Mouse (Mus musculus): ENCODE data around the gene Fbxo46.

The Fbxo46 gene

DNA sequence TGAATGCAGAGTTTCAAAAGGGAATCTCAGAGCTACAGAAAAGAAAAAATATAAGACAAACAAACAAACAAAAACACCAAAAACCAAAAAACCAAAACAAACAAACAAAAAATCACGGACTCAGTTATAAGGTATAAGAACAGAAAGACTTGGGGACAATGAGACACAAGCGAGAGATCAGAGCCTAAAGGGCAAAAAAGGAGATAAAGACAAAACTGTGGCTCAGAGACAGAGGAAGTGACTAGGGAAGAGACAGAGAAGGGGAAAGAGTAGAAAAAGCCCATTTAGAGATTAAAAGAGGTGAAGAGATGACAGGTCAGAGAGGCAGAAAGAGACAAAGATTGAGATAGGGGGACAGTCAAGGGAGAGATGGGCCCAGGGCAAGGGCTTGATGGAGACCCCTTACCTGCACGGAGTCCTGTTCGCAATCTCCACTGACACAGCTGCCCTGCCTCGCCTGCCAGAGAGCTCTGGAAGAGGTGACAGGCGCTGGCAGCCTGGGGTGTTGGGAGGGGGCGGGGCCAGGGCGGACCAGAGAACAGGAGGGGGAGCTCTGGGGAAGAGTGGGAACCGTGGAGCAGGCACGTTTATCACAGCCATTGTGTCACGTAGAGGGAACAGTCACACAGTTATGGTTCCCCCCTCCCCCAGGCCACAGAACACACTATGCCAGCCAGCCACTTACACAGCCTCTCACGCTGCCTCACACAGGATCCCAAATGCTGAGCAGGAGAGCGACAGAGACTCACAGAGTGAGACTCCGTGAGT is 46.2 kb downstream of the Fbxo46 start, which contains the start of gene Gipr:
Gene Gipr (minus strand): TSS at position 472 of the 768 bp plus-strand sequence.
- DNase-seq (ENCODE audit: low spot score in 2 of 2) = no peak

DNA sequence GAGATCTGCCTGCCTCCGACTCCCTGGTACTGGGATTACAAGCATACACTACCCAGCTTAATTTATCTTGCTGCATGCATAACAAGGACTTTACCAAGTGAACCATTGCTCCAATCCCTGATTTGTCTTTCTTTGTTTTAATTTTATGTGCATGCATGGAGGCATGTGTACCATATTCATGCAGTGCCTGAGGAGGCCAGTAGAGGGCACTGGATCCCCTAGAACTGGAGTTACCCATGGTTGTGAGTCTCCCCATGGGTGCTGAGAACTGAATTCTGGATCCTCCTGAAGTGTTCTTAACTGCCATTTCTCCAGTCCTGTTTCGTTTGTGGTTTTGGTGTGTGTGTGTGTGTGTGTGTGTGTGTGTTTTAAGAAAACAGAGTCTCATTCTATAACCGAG is 47.3 kb downstream of the Fbxo46 start:
- DNase-seq (ENCODE audit: low spot score in 2 of 2) = no peak

GRCm38 (mm10) chr7:19169506-19169905 is 49.8 kb downstream of the Fbxo46 start:
- DNase-seq (ENCODE audit: low spot score in 2 of 2) = no peak

DNA sequence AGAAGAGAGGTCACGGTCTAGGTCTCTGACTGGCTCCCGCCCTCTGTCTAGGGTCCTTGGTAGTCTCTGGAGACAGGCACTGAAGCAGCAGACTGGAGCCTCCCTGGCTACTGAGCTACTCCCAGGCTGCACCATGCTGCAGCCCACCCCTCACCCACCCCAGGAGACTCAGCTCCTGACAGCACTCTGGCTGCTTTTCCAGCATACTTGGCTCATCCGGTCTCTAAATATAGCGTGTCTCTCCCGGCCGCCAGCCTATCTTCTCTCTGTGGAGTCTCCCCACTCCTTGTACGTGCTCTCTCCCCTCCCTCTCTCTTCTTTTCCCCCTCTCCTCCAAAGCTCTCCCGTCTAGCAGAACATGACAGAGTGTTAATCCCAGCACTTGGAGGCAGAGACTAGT is 50.5 kb downstream of the Fbxo46 start:
- DNase-seq (ENCODE audit: low spot score in 2 of 2) = no peak

DNA sequence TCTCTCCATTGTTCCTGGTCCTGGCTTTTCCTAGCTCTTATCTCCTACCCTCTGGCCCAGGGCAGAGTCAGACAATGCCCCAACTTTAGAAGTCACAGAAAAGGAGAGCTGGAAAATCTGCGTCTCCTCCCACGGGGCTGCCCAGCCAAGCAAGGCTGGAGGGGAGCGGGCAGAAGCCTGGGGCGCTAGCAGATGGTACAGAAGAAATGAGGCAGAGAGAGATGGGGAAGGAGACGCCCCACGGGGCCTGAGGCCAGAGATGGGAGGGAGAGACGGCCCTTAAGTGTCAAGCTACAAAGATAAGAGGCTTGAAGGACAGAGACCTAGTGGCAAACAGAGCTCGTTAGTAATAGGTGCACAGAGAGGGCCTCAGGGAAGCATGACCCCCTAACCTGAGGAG is 52.2 kb downstream of the Fbxo46 start:
- DNase-seq (ENCODE audit: low spot score in 2 of 2) = no peak

DNA sequence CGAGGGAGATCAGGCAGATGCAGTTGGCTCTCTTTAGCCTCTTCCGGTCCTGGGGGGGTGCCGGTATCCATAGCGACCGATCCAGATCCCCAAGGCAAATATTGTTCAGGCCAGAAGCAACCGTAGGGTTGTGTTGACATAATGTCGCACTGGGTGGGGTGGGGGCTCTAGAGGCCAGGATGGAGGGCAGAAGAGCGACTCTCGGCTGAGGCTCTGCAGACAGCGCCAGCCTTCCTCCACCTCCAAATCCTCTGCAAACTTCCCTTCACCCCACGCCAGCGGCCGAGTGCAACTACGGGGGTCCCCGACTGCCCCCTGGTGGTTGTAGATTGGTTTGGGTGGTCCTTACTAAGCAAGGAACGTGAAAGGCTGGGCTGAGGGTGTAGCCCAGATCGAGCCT is 53.2 kb downstream of the Fbxo46 start:
- DNase-seq (ENCODE audit: low spot score in 2 of 2) = peak; percentile 74 to 90

GRCm38 (mm10) chr7:19175708-19176515 is 56.3 kb downstream of the Fbxo46 start, which contains the start of gene Eml2:
TSS of gene Eml2 (plus strand) at chr7:19176421.
- DNase-seq (ENCODE audit: low spot score in 2 of 2) = no peak

GRCm38 (mm10) chr7:19176516-19176947 is 56.9 kb downstream of the Fbxo46 start:
- DNase-seq (ENCODE audit: low spot score in 2 of 2) = no peak

- no peak for DNase-seq (ENCODE audit: low spot score in 2 of 2)
These were observed 57.6 kb downstream of the Fbxo46 start for GRCm38 (mm10) chr7:19177216-19177615.

- no peak for DNase-seq (ENCODE audit: low spot score in 2 of 2)
These were observed 58.4 kb downstream of the Fbxo46 start for GRCm38 (mm10) chr7:19178035-19178434.

DNA sequence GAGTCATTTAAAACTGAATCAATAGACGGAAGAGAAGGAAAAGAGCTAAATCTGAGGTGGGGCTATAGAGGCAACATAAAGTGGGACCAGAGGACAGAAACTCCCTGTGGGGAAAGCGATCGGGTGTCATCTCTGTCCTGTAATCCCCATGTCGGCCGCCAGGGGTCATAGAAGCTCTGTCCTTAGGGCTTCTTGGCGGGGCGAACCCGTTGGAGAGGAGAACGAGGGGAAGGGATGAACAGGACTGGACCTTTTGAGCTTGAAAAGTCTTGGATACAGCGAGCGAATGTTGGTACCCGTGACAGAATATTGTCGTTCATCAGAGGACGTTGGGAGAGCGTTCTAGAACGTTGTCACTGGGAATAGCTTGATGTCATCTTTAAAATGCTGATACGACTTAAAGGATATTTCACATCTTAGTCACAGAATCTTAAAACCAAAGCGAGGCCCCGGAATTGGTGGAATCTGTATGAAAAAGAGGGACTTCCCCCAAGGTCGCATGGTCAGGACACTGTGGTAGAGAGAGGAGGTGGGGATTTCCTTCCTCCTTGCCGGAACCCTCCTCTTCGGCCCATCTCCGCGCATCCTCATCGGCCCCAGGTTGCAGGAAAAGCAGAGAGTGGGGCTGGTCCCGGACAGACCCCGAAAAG is 58.9 kb downstream of the Fbxo46 start:
- peak; percentile 76 to 93 for DNase-seq (ENCODE audit: low spot score in 2 of 2)

- peak; percentile 59 to 81 for DNase-seq (ENCODE audit: low spot score in 2 of 2)
These were observed 59.5 kb downstream of the Fbxo46 start for GRCm38 (mm10) chr7:19179173-19179572.

DNA sequence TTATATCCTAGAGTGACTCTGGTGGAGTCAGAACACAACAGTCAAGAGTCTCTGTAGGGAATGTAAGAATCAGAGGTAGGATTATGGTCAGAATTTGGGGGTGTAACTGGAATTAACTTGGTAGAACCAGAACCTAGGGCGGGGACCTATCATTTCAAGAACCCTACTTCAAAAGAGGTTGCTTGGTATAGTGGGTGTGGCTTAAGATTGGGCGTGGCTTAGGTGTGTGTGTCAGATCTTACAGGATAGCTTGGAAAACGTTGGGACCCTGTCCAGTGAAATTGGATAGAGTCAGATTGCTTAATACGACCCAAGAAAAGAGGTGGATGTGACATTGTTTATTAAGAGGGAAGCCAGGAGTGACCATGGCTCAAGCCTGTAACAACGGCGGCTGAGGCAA is 60.3 kb downstream of the Fbxo46 start:
- no peak for DNase-seq (ENCODE audit: low spot score in 2 of 2)

GRCm38 (mm10) chr7:19180862-19181429 is 61.3 kb downstream of the Fbxo46 start:
- no peak for DNase-seq (ENCODE audit: low spot score in 2 of 2)

DNA sequence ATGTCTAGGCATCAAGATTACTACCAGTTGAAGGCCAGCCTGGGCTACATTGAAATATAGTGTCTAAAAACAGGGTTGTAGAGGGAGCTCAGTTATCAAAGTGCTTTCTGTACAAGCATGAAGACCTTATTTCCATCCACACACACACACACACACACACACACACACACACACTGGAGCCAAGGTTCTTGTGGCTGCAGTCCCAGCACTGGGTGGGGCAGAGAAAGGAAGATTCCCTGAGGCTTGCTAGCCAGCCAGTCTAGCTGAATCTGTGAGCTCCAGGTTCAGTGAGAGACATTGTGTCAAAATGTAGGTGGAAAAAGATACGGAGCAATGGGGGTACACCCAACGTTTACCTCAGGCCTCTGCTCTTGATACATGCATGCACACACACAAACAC is 64.6 kb downstream of the Fbxo46 start:
- DNase-seq (ENCODE audit: low spot score in 2 of 2) = no peak

DNA sequence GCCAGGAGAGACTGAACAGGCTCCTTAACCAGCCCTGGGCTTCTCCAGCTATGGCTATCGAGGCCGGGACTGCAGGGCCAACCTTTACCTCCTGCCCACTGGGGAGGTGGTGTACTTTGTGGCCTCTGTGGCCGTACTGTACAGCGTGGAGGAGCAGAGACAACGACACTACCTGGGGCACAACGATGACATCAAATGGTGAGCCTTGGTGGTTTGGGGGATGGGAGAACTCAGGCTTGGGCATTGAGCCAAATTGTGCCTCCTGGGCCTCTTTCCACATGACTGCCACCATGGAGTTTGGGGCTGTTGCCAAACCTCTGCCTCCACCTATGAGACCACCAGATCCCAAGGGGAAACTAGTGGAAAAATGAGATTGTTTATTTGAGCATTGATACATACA is 65.1 kb downstream of the Fbxo46 start:
- DNase-seq (ENCODE audit: low spot score in 2 of 2) = no peak

Measured in spleen, postnatal 4 days (tissue).